Comparison of ENCODE assay signal across 11 mouse cellular contexts in genomic region chr1:19849918-19850317, GRCm38 (mm10).
DNase-seq lines count a peak whose midpoint lies in the region; ATAC-seq lines count a peak whose summit lies in the region.
"Had no signal": no experiment of that assay in that cellular context is flagged by ENCODE, and none has a peak within 500 bp of the region (broad histone marks: within the 10 kb centered on the region; RNA-seq: fewer than 3 reads in every experiment).

No protein-coding gene starts in this region.

- ATAC-seq in embryonic facial prominence, embryonic 14.5 days (ENCODE audit: low read depth): 0 out of 2 replicates have a peak, but pooled peaks have one; percentile 62
- ATAC-seq in midbrain, embryonic 14.5 days (ENCODE audit: low FRiP score, low TSS enrichment): no peak
- peak; percentile 49; the same call in 1 of the 2 replicates for ATAC-seq in heart, embryonic 16.5 days (replicated peaks; ENCODE audit: extremely low read depth, insufficient read depth, low FRiP score)

- no peaks in the 10 kb centered on the region for H3K9me3 ChIP-seq in embryonic facial prominence, embryonic 14.5 days (ENCODE audit: control insufficient read depth, low read length)
- no peaks in the 10 kb centered on the region for H3K9me3 ChIP-seq in embryonic facial prominence, embryonic 10.5 days
- H3K9me3 ChIP-seq in midbrain, embryonic 14.5 days (ENCODE audit: control insufficient read depth, low read length): no peaks in the 10 kb centered on the region
- H3K9me3 ChIP-seq in midbrain, embryonic 10.5 days (replicated peaks): no peaks in the 10 kb centered on the region
- H3K9me3 ChIP-seq in heart, embryonic 16.5 days (replicated peaks; ENCODE audit: control insufficient read depth, low read length): no peaks in the 10 kb centered on the region

- H3K36me3 ChIP-seq in embryonic facial prominence, embryonic 14.5 days (ENCODE audit: control insufficient read depth, insufficient read depth, low read length): no peaks in the 10 kb centered on the region
- H3K36me3 ChIP-seq in embryonic facial prominence, embryonic 10.5 days (replicated peaks): no peaks in the 10 kb centered on the region
- no peaks in the 10 kb centered on the region for H3K36me3 ChIP-seq in midbrain, embryonic 14.5 days (ENCODE audit: control insufficient read depth, insufficient read depth, low read length)
- H3K36me3 ChIP-seq in midbrain, embryonic 10.5 days: no peaks in the 10 kb centered on the region
- no peaks in the 10 kb centered on the region for H3K36me3 ChIP-seq in heart, embryonic 16.5 days (ENCODE audit: control insufficient read depth, insufficient read depth)

- no peaks in the 10 kb centered on the region for H3K4me1 ChIP-seq in embryonic facial prominence, embryonic 14.5 days (ENCODE audit: control insufficient read depth, insufficient read depth, low read length)
- no peaks in the 10 kb centered on the region for H3K4me1 ChIP-seq in embryonic facial prominence, embryonic 10.5 days
- no peaks in the 10 kb centered on the region for H3K4me1 ChIP-seq in midbrain, embryonic 14.5 days (ENCODE audit: control insufficient read depth, insufficient read depth, low read length)
- no peaks in the 10 kb centered on the region for H3K4me1 ChIP-seq in midbrain, embryonic 10.5 days
- H3K4me1 ChIP-seq in heart, embryonic 16.5 days (ENCODE audit: control insufficient read depth, insufficient read depth, low read length): peaks cover 2% of the 10 kb centered on the region; the same call in 1 of the 2 replicates

- 51% methylated on average over 3 of the region's 3 CpGs for WGBS in embryonic facial prominence, embryonic 14.5 days
- WGBS in embryonic facial prominence, embryonic 10.5 days: 90% methylated on average over 3 of the region's 3 CpGs
- 85% methylated on average over 3 of the region's 3 CpGs for WGBS in midbrain, embryonic 14.5 days
- 91% methylated on average over 3 of the region's 3 CpGs for WGBS in midbrain, embryonic 10.5 days
- 37% methylated on average over 3 of the region's 3 CpGs for WGBS in heart, embryonic 16.5 days

- H3K27me3 ChIP-seq in embryonic facial prominence, embryonic 14.5 days (replicated peaks; ENCODE audit: control insufficient read depth, insufficient read depth, low read length): no peaks in the 10 kb centered on the region
- H3K27me3 ChIP-seq in embryonic facial prominence, embryonic 10.5 days (replicated peaks; ENCODE audit: low read depth, poor library complexity, severe bottlenecking): no peaks in the 10 kb centered on the region
- H3K27me3 ChIP-seq in midbrain, embryonic 14.5 days (ENCODE audit: control insufficient read depth, insufficient read depth, low read length): no peaks in the 10 kb centered on the region
- no peaks in the 10 kb centered on the region for H3K27me3 ChIP-seq in midbrain, embryonic 10.5 days (ENCODE audit: low read depth, poor library complexity, severe bottlenecking)
- no peaks in the 10 kb centered on the region for H3K27me3 ChIP-seq in heart, embryonic 16.5 days (ENCODE audit: control insufficient read depth, insufficient read depth, low read length)
- H3K27me3 ChIP-seq: CH12.LX had no signal

- no peak overlapping the region for H3K4me3 ChIP-seq in embryonic facial prominence, embryonic 14.5 days (ENCODE audit: low read depth, low read length)
- H3K4me3 ChIP-seq in embryonic facial prominence, embryonic 10.5 days: no peak overlapping the region
- no peak overlapping the region for H3K4me3 ChIP-seq in midbrain, embryonic 14.5 days (replicated peaks; ENCODE audit: low read depth, low read length)
- H3K4me3 ChIP-seq in midbrain, embryonic 10.5 days: no peak overlapping the region
- no peak overlapping the region for H3K4me3 ChIP-seq in heart, embryonic 16.5 days (ENCODE audit: low read length)
- H3K4me3 ChIP-seq: myocyte had no signal

- H3K9ac ChIP-seq in embryonic facial prominence, embryonic 14.5 days (ENCODE audit: low read depth, low read length): no peak overlapping the region
- no peak overlapping the region for H3K9ac ChIP-seq in midbrain, embryonic 14.5 days (replicated peaks; ENCODE audit: low read length)
- no peak overlapping the region for H3K9ac ChIP-seq in heart, embryonic 16.5 days (ENCODE audit: low read length)

- DNase-seq in embryonic facial prominence, embryonic 14.5 days (ENCODE audit: low spot score): peak; percentile 62
- no peak for DNase-seq in embryonic facial prominence, embryonic 10.5 days (ENCODE audit: low spot score)
- peak; percentile 32 for DNase-seq in midbrain, embryonic 14.5 days
- no peak for DNase-seq in midbrain, embryonic 10.5 days (ENCODE audit: low spot score)
- peak; percentile 13 for DNase-seq in right cerebral cortex, adult 18-20 months
- DNase-seq in neural tube, embryonic 10.5 days (ENCODE audit: extremely low spot score, low spot score): no peak
- DNase-seq in urinary bladder, adult 2 months (ENCODE audit: low spot score): no peak

- H3K27ac ChIP-seq in embryonic facial prominence, embryonic 14.5 days (replicated peaks; ENCODE audit: low read depth, low read length): no peak overlapping the region
- no peak overlapping the region for H3K27ac ChIP-seq in embryonic facial prominence, embryonic 10.5 days (replicated peaks)
- no peak overlapping the region for H3K27ac ChIP-seq in midbrain, embryonic 14.5 days (replicated peaks; ENCODE audit: low read depth, low read length)
- no peak overlapping the region for H3K27ac ChIP-seq in midbrain, embryonic 10.5 days (replicated peaks)
- H3K27ac ChIP-seq in heart, embryonic 16.5 days (ENCODE audit: low read length): no peak overlapping the region
- H3K27ac ChIP-seq: kidney, postnatal 0 days had no signal

- no peak overlapping the region for H3K4me2 ChIP-seq in embryonic facial prominence, embryonic 14.5 days (ENCODE audit: low read depth, low read length)
- H3K4me2 ChIP-seq in midbrain, embryonic 14.5 days (ENCODE audit: low read length): no peak overlapping the region
- no peak overlapping the region for H3K4me2 ChIP-seq in heart, embryonic 16.5 days (ENCODE audit: low read depth, low read length)

Comparison
In these comparisons a context has a peak if more than half of its experiments do, and no peak if none do; other contexts are left out.
1. DNase-seq: peak in embryonic facial prominence, embryonic 14.5 days (single experiment), midbrain, embryonic 14.5 days (single experiment) and right cerebral cortex, adult 18-20 months (single experiment); none in embryonic facial prominence, embryonic 10.5 days (single experiment), midbrain, embryonic 10.5 days (single experiment), neural tube, embryonic 10.5 days (single experiment) and urinary bladder, adult 2 months (single experiment).